Mouse (Mus musculus): ENCODE results near the gene Ric3.

Gene Ric3

DNA sequence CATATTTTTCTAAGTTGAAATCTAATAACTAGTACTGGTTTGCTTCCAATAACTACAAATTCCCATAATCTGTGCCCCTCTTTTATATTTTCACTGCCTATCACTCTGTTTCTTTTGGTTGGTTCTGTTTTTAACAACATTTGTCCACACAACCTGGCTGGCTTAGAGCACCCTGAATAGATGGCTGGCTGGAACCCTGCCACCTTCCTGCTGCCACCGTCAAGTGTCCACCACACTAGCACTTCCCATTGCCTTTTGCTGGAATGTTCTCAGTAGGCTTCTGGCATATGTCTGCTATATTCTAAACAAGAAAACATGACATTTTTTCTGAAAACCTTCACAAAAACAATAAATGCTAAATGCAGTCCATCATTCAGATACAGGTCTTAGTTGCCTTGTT, 32.3 kb downstream of the Ric3 start:
- no peak for DNase-seq (ENCODE audit: low spot score in 2 of 2)

- DNase-seq (ENCODE audit: low spot score in 2 of 2), result no peak
Observed at GRCm38 (mm10) chr7:109045876-109046275, 37.3 kb downstream of the Ric3 start.

- no peak for DNase-seq (ENCODE audit: low spot score in 2 of 2)
Observed at GRCm38 (mm10) chr7:109039445-109039844, 43.7 kb downstream of the Ric3 start.

- no peak for DNase-seq (ENCODE audit: low spot score in 2 of 2)
Observed at GRCm38 (mm10) chr7:109038987-109039386, 44.1 kb downstream of the Ric3 start.

DNA sequence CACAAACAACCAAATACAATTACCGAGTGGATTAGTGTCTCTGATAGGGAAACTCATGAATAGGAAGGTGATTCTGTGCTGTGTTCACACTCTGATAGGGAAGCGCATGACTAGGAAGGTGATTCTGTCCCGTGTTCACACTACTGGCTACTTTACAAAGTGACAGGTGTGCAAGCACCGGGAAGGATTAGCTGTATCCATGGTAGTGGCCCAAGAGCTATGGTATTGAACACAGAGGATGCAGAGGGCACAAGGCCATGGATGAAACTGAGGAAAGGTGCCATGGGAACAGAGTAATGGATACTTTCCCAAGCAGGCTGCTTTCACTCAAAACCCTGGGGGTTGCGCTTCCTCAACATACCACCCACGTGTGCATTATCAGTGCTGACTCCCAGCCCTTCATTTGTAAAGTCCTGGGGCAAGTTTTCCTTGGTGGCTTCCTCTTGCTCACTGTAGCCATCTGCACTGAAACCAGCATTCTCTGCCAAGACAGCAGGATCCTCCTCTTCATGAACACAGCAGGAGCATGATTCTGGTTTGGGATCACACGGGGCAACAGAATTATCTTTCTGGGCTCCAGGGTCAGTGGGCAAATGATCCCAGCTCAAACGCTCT, 44.9 kb downstream of the Ric3 start:
- DNase-seq (ENCODE audit: low spot score in 2 of 2), result no peak

GRCm38 (mm10) chr7:109032054-109032453, 51.1 kb downstream of the Ric3 start:
- DNase-seq (ENCODE audit: low spot score in 2 of 2), result no peak

- no peak for DNase-seq (ENCODE audit: low spot score in 2 of 2)
Observed at GRCm38 (mm10) chr7:109031331-109031730, 51.8 kb downstream of the Ric3 start.

- no peak for DNase-seq (ENCODE audit: low spot score in 2 of 2)
Observed at GRCm38 (mm10) chr7:109029961-109030465, 53.1 kb downstream of the Ric3 start.

DNA sequence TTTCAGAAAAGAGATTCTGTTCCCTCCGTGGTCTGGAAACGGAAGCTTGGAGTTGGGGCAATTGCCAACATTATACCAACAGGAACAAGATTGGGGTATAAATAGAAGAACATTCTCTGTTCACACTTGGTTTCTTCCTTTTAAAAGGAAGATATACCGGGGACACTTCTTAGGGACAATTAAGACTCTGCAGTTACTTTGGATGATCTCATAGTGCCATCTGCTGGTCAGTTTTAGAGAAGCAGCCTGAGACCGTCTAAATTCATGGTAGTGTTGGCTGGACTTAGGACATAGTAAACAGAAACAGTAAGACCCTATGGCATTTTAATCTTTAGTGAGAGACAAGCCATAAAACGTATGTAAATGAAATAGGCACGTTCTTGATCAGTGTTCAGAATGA, 54.9 kb downstream of the Ric3 start:
- DNase-seq (ENCODE audit: low spot score in 2 of 2), result peak in 1 of 2 experiments; percentile 28

DNA sequence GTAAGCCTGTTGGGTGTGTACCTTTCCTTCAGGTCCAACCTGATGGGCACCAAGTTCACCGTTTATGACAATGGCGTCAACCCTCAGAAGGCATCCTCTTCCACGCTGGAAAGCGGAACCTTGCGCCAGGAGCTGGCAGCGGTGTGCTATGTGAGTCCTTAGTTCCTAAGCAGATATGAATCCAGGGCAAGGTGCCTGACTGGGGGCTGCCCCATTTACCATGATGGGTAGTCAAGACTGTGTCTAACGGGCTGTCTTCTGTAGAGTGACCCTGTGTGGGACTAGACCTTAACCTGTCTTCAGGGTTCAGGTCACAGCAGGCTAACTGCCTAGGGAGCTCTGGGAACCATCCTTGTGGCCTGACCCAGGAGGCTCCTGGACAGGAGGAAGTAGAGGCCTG, 55.4 kb downstream of the Ric3 start:
- no peak for DNase-seq (ENCODE audit: low spot score in 2 of 2)

GRCm38 (mm10) chr7:109026976-109027375, 56.2 kb downstream of the Ric3 start:
- no peak for DNase-seq (ENCODE audit: low spot score in 2 of 2)

DNA sequence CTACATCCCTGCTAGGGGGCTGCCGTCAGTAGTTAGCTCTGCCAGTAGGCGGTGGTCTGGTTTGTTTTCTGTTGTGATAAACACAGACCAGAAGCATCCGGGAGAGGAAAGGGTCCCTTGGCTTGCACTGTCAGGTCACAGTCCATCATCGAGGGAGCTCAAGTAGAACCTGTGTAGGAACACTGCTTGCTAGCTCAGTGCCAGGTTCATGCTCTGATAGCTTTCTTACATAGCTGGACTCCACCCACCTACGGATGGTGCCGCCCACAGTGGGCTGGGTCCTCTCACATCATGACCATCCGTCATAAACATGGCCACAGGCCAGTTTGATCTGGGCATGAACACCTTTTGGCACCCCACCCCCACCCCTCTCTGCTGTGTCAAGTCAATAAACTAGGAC, 57.4 kb downstream of the Ric3 start:
- DNase-seq (ENCODE audit: low spot score in 2 of 2), result no peak

GRCm38 (mm10) chr7:109021428-109021827, 61.7 kb downstream of the Ric3 start:
- DNase-seq (ENCODE audit: low spot score in 2 of 2), result peak in 1 of 2 experiments; percentile 37

- no peak for DNase-seq (ENCODE audit: low spot score in 2 of 2)
Observed at GRCm38 (mm10) chr7:109019243-109019642, 63.9 kb downstream of the Ric3 start.

- DNase-seq (ENCODE audit: low spot score in 2 of 2), result no peak
Observed at GRCm38 (mm10) chr7:109016378-109016923, 66.7 kb downstream of the Ric3 start.

- DNase-seq (ENCODE audit: low spot score in 2 of 2), result no peak
Observed at GRCm38 (mm10) chr7:109014851-109015250, 68.3 kb downstream of the Ric3 start.

DNA sequence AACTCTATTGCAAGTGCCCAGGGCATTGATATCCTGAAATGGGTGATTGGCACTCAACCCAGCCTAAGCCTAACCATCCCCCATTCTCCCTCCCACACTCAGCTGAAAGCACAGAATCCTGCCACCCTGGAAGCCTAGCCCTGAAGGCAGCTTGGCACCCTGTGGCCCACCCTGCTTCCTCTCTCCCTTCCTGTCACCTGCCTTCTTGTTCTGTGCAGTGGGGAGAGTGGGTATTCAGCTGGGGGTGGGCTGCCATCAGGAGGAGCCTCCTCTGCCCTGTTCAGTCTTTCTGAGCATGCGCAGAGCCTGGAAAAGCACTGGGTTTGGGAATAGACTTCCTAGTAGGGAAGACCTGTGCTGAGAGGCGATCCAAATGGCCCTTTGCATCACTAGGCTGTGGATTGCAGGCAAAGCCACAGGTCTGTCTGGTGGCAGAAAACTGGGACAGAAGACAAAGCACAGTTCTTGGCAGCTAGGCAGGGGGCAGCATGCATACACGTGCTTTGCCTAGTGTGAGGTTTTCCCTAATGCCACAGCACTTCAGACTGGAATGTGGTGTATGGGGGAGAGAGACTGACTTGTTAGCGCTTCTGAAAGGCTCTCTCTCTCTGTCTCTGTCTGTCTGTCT, 70.0 kb downstream of the Ric3 start:
- DNase-seq (ENCODE audit: low spot score in 2 of 2), result no peak

DNA sequence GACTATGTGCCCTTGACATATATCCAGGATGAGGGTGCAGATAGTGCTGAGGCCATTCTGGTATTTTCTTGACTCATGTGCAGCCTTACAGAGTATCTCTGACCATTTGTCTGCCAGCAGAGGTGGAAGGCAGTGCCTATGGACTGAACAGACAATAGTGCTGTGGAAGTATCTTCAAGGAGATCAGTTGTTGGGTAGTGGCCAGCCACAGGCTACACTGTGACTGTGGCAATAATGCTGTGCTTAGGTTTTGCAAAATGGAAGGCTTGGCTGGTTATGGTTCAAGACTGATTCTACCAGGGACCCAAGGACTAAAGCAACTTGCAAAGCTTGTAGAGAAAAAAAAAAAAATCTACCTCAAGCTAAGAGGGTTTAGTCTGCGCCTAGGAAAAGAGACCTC, 70.6 kb downstream of the Ric3 start:
- DNase-seq (ENCODE audit: low spot score in 2 of 2), result no peak

GRCm38 (mm10) chr7:109011596-109012180, 71.4 kb downstream of the Ric3 start:
- no peak for DNase-seq (ENCODE audit: low spot score in 2 of 2)

DNA sequence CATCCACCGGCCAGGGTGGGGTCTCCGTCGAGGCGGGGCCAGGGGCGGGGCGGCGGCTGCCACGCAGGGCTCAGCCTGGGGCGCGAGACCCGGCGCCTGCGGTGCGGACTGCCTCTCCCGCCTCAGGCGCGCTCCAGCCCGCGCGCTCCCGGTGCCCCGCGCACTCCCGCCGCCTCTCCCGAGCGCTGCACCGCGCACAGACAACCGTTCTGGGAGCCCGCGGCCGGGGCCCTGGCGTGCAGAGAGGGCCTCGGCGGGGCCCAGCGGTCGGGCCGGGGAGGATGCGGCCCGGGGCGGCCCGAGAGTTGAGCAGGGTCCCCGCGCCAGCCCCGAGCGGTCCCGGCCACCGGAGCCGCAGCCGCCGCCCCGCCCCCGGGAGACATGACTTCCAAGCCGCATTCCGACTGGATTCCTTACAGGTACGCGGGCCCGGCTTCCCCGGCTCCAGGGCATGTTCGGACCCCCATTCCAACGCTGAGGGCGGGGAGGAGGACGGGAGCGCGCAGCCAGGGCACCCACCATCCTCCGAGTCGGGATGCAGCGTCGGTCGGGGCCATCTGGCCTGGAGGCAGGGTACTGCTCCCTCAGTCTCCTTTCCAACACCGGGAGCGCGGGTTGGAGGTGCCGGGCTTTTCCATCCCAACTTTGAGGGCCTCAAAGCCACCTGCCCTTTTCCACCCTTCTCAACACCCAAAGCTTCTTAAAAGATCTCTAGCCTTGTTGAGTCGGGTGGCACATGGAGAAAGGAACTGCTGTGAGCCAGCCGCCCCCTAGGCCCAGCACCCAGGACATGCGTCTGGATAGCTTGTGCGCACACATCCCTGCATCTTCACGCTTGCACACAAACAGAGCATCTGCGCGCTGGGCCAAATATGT, 72.2 kb downstream of the Ric3 start:
- DNase-seq (ENCODE audit: low spot score in 2 of 2), result no peak

- no peak for DNase-seq (ENCODE audit: low spot score in 2 of 2)
Observed at GRCm38 (mm10) chr7:109009260-109009659, 73.9 kb downstream of the Ric3 start.

- no peak for DNase-seq (ENCODE audit: low spot score in 2 of 2)
Observed at GRCm38 (mm10) chr7:109003653-109004052, 79.5 kb downstream of the Ric3 start.
